Mouse (Mus musculus) NIH3T3 (cell line): Measurements from ENCODE around the gene Trpc4ap.

Experiments
- DNase-seq: peaks from one replicate; pipeline ENCODE4 v3.0.0-alpha.2; 2012; ENCODE audit warnings: low read depth

The Trpc4ap gene

GRCm38 (mm10) chr2:155640656-155641055 lies 51.5 kb downstream of the Trpc4ap start:
- DNase-seq = no peak

- no peak for DNase-seq
Observed at GRCm38 (mm10) chr2:155637411-155637810, 54.8 kb downstream of the Trpc4ap start.

GRCm38 (mm10) chr2:155636881-155637280 lies 55.3 kb downstream of the Trpc4ap start:
- DNase-seq = no peak

- DNase-seq = no peak
Observed at GRCm38 (mm10) chr2:155635961-155636360, 56.2 kb downstream of the Trpc4ap start.

GRCm38 (mm10) chr2:155634562-155634961 lies 57.6 kb downstream of the Trpc4ap start:
- no peak for DNase-seq

GRCm38 (mm10) chr2:155633731-155634130 lies 58.5 kb downstream of the Trpc4ap start:
- no peak for DNase-seq

- no peak for DNase-seq
Observed at GRCm38 (mm10) chr2:155633121-155633520, 59.1 kb downstream of the Trpc4ap start.

GRCm38 (mm10) chr2:155632138-155632936 lies 59.8 kb downstream of the Trpc4ap start:
- DNase-seq = no peak

GRCm38 (mm10) chr2:155630590-155631416 lies 61.4 kb downstream of the Trpc4ap start:
- no peak for DNase-seq

- DNase-seq = no peak
Observed at GRCm38 (mm10) chr2:155630153-155630552, 62.0 kb downstream of the Trpc4ap start.

- DNase-seq = no peak
Observed at GRCm38 (mm10) chr2:155629231-155629661, 62.9 kb downstream of the Trpc4ap start.

GRCm38 (mm10) chr2:155628519-155628918 lies 63.7 kb downstream of the Trpc4ap start:
- DNase-seq = no peak

GRCm38 (mm10) chr2:155628112-155628511 lies 64.1 kb downstream of the Trpc4ap start:
- DNase-seq = no peak

- peak; percentile 76 for DNase-seq
Observed at GRCm38 (mm10) chr2:155627030-155627738, 65.0 kb downstream of the Trpc4ap start.

GRCm38 (mm10) chr2:155626277-155626676 lies 65.9 kb downstream of the Trpc4ap start:
- no peak for DNase-seq

GRCm38 (mm10) chr2:155624730-155625129 lies 67.5 kb downstream of the Trpc4ap start:
- DNase-seq = peak; percentile 91

GRCm38 (mm10) chr2:155623996-155624395 lies 68.2 kb downstream of the Trpc4ap start:
- DNase-seq = no peak

- DNase-seq = no peak
Observed at GRCm38 (mm10) chr2:155622606-155623005, 69.6 kb downstream of the Trpc4ap start.

GRCm38 (mm10) chr2:155619817-155620216 lies 72.4 kb downstream of the Trpc4ap start:
- DNase-seq = peak; percentile 91

- DNase-seq = no peak
Observed at GRCm38 (mm10) chr2:155616971-155617370, 75.2 kb downstream of the Trpc4ap start.

GRCm38 (mm10) chr2:155613953-155614352 lies 78.2 kb downstream of the Trpc4ap start:
- DNase-seq = no peak

GRCm38 (mm10) chr2:155613326-155613755 lies 78.8 kb downstream of the Trpc4ap start:
- DNase-seq = no peak
